ENCODE assay signal across 13 mouse cellular contexts in the genomic region with DNA sequence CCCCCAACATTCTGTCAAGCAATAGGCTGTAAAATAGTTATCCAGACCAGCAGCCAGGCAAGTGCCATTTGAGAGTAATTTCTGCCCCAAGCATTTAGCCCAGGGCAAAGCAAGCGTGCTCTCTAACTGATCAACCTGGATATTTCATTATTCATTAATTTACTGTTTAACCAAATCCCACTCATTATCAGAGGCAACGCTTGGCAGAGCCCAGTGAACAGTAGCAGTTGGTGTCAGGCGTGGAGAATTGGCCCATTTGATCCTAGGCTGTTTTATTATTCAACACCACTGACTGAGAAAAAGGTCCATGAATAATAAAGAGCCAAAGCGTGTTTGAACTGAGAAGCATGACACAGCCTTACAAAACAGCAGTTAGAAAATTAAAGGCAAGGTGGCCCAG. TPM values are rescaled to one million over a fixed set of nuclear protein-coding genes. Genes with fewer than 3 reads are reported as not detected.
DNase-seq lines count a peak whose midpoint lies in the region; ATAC-seq and TF ChIP-seq lines count a peak whose summit lies in the region.
"Had no signal": no experiment of that assay in that cellular context is flagged by ENCODE, and none has a peak within 500 bp of the region (broad histone marks: within the 10 kb centered on the region; RNA-seq: fewer than 3 reads in every experiment).

No protein-coding gene starts in this region.

- peak; percentile 52 for DNase-seq in embryo, embryonic 10.5 days (ENCODE audit: low spot score)
- DNase-seq in embryo, embryonic 9.5 days (ENCODE audit: extremely low spot score), result no peak
- DNase-seq in hindbrain, embryonic 14.5 days (ENCODE audit: low spot score), result no peak
- peak; percentile 71 for DNase-seq in kidney, postnatal 14 days
- DNase-seq in lung, postnatal 0 days (ENCODE audit: low spot score), result no peak
- no peak for DNase-seq in spleen, postnatal 10 days (ENCODE audit: low spot score in 2 of 2)
- DNase-seq: cerebellum, adult 9-10 months; heart, postnatal 36 days had no signal

- H3K36me3 ChIP-seq in hindbrain, embryonic 14.5 days (replicated peaks; ENCODE audit: control insufficient read depth, insufficient read depth), result no peaks in the 10 kb centered on the region
- no peaks in the 10 kb centered on the region for H3K36me3 ChIP-seq in neural tube, embryonic 13.5 days
- H3K36me3 ChIP-seq in lung, postnatal 0 days (ENCODE audit: insufficient read depth, low read length), result no peaks in the 10 kb centered on the region
- H3K36me3 ChIP-seq in intestine, embryonic 15.5 days, result no peaks in the 10 kb centered on the region
- H3K36me3 ChIP-seq: embryonic facial prominence, embryonic 13.5 days had no signal

- no peaks in the 10 kb centered on the region for H3K9me3 ChIP-seq in hindbrain, embryonic 14.5 days (ENCODE audit: control insufficient read depth, low read length)
- no peaks in the 10 kb centered on the region for H3K9me3 ChIP-seq in neural tube, embryonic 13.5 days
- H3K9me3 ChIP-seq in lung, postnatal 0 days (ENCODE audit: low read length), result no peaks in the 10 kb centered on the region
- H3K9me3 ChIP-seq in intestine, embryonic 15.5 days, result no peaks in the 10 kb centered on the region
- H3K9me3 ChIP-seq: embryonic facial prominence, embryonic 13.5 days had no signal

- H3K27ac ChIP-seq in hindbrain, embryonic 14.5 days, result no peak overlapping the region
- no peak overlapping the region for H3K27ac ChIP-seq in neural tube, embryonic 13.5 days (replicated peaks)
- H3K27ac ChIP-seq in lung, postnatal 0 days (ENCODE audit: low read length), result no peak overlapping the region
- no peak overlapping the region for H3K27ac ChIP-seq in intestine, embryonic 15.5 days
- H3K27ac ChIP-seq: embryonic facial prominence, embryonic 13.5 days; liver, embryonic 14.5 days; macrophage had no signal

- TF ChIP-seq CTCF in lung, postnatal 0 days (IDR thresholded peaks at IDR 0.05), result no peak

- peaks cover 46% of the 10 kb centered on the region for H3K27me3 ChIP-seq in hindbrain, embryonic 14.5 days (ENCODE audit: control insufficient read depth, insufficient read depth, low read length)
- H3K27me3 ChIP-seq in neural tube, embryonic 13.5 days, result peaks cover 39% of the 10 kb centered on the region
- 0 out of 2 replicates have a peak, but pooled peaks cover 3% of the 10 kb centered on the region for H3K27me3 ChIP-seq in lung, postnatal 0 days (replicated peaks; ENCODE audit: insufficient read depth, low read length)
- peaks cover 28% of the 10 kb centered on the region for H3K27me3 ChIP-seq in intestine, embryonic 15.5 days (replicated peaks)

- 8% methylated on average over 4 of the region's 4 CpGs for WGBS in hindbrain, embryonic 14.5 days
- 4% methylated on average over 4 of the region's 4 CpGs for WGBS in neural tube, embryonic 13.5 days
- 47% methylated on average over 4 of the region's 4 CpGs for WGBS in lung, postnatal 0 days
- WGBS in intestine, embryonic 15.5 days, result 48% methylated on average over 4 of the region's 4 CpGs

- H3K9ac ChIP-seq in hindbrain, embryonic 14.5 days, result no peak overlapping the region
- no peak overlapping the region for H3K9ac ChIP-seq in neural tube, embryonic 13.5 days
- no peak overlapping the region for H3K9ac ChIP-seq in lung, postnatal 0 days (replicated peaks; ENCODE audit: low read depth)
- H3K9ac ChIP-seq in intestine, embryonic 15.5 days, result no peak overlapping the region
- H3K9ac ChIP-seq: embryonic facial prominence, embryonic 13.5 days; liver, embryonic 14.5 days had no signal

- ATAC-seq in hindbrain, embryonic 14.5 days (ENCODE audit: low FRiP score), result peak; percentile 88
- peak; percentile 78 for ATAC-seq in neural tube, embryonic 13.5 days (ENCODE audit: low read depth)
- no peak for ATAC-seq in lung, postnatal 0 days
- ATAC-seq in intestine, embryonic 15.5 days, result no peak

- TF ChIP-seq EP300 in lung, postnatal 0 days (IDR thresholded peaks at IDR 0.05), result no peak

- H3K4me1 ChIP-seq in hindbrain, embryonic 14.5 days (replicated peaks; ENCODE audit: control insufficient read depth, insufficient read depth, low read length), result 0 out of 2 replicates have a peak, but pooled peaks cover 6% of the 10 kb centered on the region
- peaks cover 24% of the 10 kb centered on the region for H3K4me1 ChIP-seq in neural tube, embryonic 13.5 days (replicated peaks)
- H3K4me1 ChIP-seq in lung, postnatal 0 days (ENCODE audit: insufficient read depth, low read depth, low read length), result no peaks in the 10 kb centered on the region
- no peaks in the 10 kb centered on the region for H3K4me1 ChIP-seq in intestine, embryonic 15.5 days (replicated peaks)

- H3K4me2 ChIP-seq in hindbrain, embryonic 14.5 days (replicated peaks), result no peak overlapping the region
- H3K4me2 ChIP-seq in neural tube, embryonic 13.5 days, result no peak overlapping the region
- no peak overlapping the region for H3K4me2 ChIP-seq in lung, postnatal 0 days (replicated peaks; ENCODE audit: low read depth, low read length)
- no peak overlapping the region for H3K4me2 ChIP-seq in intestine, embryonic 15.5 days (replicated peaks)
- H3K4me2 ChIP-seq: embryonic facial prominence, embryonic 13.5 days had no signal

- H3K4me3 ChIP-seq in hindbrain, embryonic 14.5 days (replicated peaks; ENCODE audit: low read length), result no peak overlapping the region
- no peak overlapping the region for H3K4me3 ChIP-seq in neural tube, embryonic 13.5 days
- no peak overlapping the region for H3K4me3 ChIP-seq in lung, postnatal 0 days (ENCODE audit: low read depth, low read length)
- H3K4me3 ChIP-seq in intestine, embryonic 15.5 days (replicated peaks), result no peak overlapping the region
- H3K4me3 ChIP-seq: embryonic facial prominence, embryonic 13.5 days had no signal

RNA-seq across cellular contexts. Expression of a gene that starts 36.3 kb away (rescaled TPM):
- 42.5 and 51.2 TPM in 2 replicates for polyA plus RNA-seq in hindbrain, embryonic 14.5 days (2014; fragmentation: Nextera tagmentation; extraction: Ambion mirVana)
- polyA plus RNA-seq in neural tube, embryonic 13.5 days (2015; fragmentation: Nextera tagmentation; extraction: Ambion mirVana), result 75.0 and 76.0 TPM in 2 replicates
- 0.14 TPM in 1 of 2 replicates, not detected in the other for polyA plus RNA-seq in lung, postnatal 0 days (2015; fragmentation: Nextera tagmentation; extraction: Ambion mirVana)
- 1.1 TPM in 2 replicates for polyA plus RNA-seq in intestine, embryonic 15.5 days (2015; fragmentation: Nextera tagmentation; extraction: Ambion mirVana)
- polyA plus RNA-seq: macrophage had no signal

Comparison
In these comparisons a context has a peak if more than half of its experiments do, and no peak if none do; other contexts are left out.
1. DNase-seq: peak in embryo, embryonic 10.5 days (single experiment) and kidney, postnatal 14 days (single experiment); none in embryo, embryonic 9.5 days (single experiment), hindbrain, embryonic 14.5 days (single experiment), lung, postnatal 0 days (single experiment) and spleen, postnatal 10 days (0 of 2).
2. ATAC-seq: peak in hindbrain, embryonic 14.5 days (single experiment) and neural tube, embryonic 13.5 days (single experiment); none in lung, postnatal 0 days (single experiment) and intestine, embryonic 15.5 days (single experiment).
3. RNA of a gene that starts 36.3 kb away (polyA plus RNA-seq): 75.0 to 76.0 TPM in neural tube, embryonic 13.5 days and 42.5 to 51.2 TPM in hindbrain, embryonic 14.5 days; 1.1 TPM in intestine, embryonic 15.5 days and 0.14 TPM in lung, postnatal 0 days; every median in the first group is over 10 times any median in the second.